Mouse (Mus musculus): Measurements from ENCODE around the gene Sost.

DNA sequence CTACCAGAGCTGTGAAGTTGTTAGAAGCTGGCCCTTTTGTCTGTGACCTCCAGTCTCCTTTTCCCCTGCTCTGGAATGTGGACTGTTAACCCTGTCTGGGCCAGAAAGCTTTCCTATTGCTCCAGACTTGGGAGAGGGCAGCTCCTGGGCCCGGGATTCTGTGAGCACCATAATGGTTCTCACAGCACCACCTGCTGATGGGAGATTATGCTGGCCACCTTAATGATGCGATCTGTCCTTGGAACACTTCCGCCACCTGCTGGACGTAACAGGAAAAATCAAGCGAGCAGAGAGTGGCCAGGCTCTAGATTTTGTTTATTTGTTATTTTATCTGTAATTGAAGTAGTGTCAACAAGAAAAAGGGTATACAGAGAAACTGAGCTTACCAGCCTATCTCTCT, 2.0 kb upstream of the Sost start:
- TF ChIP-seq CTCF (IDR thresholded peaks at IDR 0.05; ENCODE audit: low read depth, low read length) (peak; percentile 99), POLR2A (IDR thresholded peaks at IDR 0.05; ENCODE audit: borderline replicate concordance, low read depth, low read length) (no peak)

Measured in bone marrow macrophage, adult 2 months (primary cell).